ENCODE assay signal across 22 mouse cellular contexts in the genomic region with DNA sequence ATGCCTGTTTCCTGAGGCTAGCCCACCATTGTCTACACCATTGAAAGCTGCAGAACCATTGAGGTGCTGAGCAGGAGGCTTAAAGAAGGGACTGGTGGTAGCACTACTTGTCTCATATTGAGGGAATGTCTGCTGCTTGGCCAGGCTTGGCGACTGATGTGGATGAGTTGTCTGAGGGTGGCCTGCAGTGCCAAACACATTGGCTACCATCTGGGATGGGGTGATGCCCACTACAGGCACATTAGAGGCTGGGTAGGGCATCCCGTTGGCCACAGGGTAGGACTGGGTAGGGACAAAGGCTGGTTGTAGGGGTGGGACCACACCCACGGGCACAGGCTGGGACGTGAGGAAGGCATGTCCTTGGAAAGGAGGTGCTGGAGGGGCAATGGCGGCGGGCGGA. TPM values are rescaled to one million over a fixed set of nuclear protein-coding genes. Genes with fewer than 3 reads are reported as not detected.
"Had no signal": no experiment of that assay in that cellular context is flagged by ENCODE, and none has a peak within 500 bp of the region (broad histone marks: within the 10 kb centered on the region; RNA-seq: fewer than 3 reads in every experiment).

No protein-coding gene starts in this region.

- H3K4me2 ChIP-seq: intestine, embryonic 15.5 days; limb, embryonic 12.5 days; limb, embryonic 15.5 days; liver, embryonic 12.5 days; liver, embryonic 15.5 days; neural tube, embryonic 12.5 days; neural tube, embryonic 15.5 days; stomach, embryonic 15.5 days had no signal

- H3K27me3 ChIP-seq: intestine, embryonic 15.5 days; limb, embryonic 12.5 days; limb, embryonic 15.5 days; liver, embryonic 12.5 days; liver, embryonic 15.5 days; neural tube, embryonic 12.5 days; neural tube, embryonic 15.5 days; stomach, embryonic 15.5 days had no signal

- H3K27ac ChIP-seq: intestine, embryonic 15.5 days; left cerebral cortex, adult 2 months; limb, embryonic 12.5 days; limb, embryonic 15.5 days; liver, embryonic 12.5 days; liver, embryonic 15.5 days; neural tube, embryonic 12.5 days; neural tube, embryonic 15.5 days; stomach, embryonic 15.5 days had no signal

- H3K9ac ChIP-seq: intestine, embryonic 15.5 days; limb, embryonic 12.5 days; limb, embryonic 15.5 days; liver, embryonic 12.5 days; liver, embryonic 15.5 days; neural tube, embryonic 12.5 days; neural tube, embryonic 15.5 days; stomach, embryonic 15.5 days had no signal

- H3K4me1 ChIP-seq: intestine, embryonic 15.5 days; limb, embryonic 12.5 days; limb, embryonic 15.5 days; liver, embryonic 12.5 days; liver, embryonic 15.5 days; neural tube, embryonic 12.5 days; neural tube, embryonic 15.5 days; stomach, embryonic 15.5 days had no signal

- H3K9me3 ChIP-seq: intestine, embryonic 15.5 days; limb, embryonic 12.5 days; limb, embryonic 15.5 days; liver, embryonic 12.5 days; liver, embryonic 15.5 days; neural tube, embryonic 12.5 days; neural tube, embryonic 15.5 days; stomach, embryonic 15.5 days had no signal

- DNase-seq: layer of hippocampus, postnatal 36 days; left cerebral cortex, postnatal 4 days; lung, adult 2 months; lung, postnatal 14 days; lung, postnatal 4 days; midbrain, embryonic 14.5 days; right cerebral cortex, adult 18-20 months; right cerebral cortex, postnatal 14 days; right cerebral cortex, postnatal 4 days; thymus, adult 18-20 months; thymus, postnatal 36 days had no signal

- ATAC-seq: intestine, embryonic 15.5 days; liver, embryonic 12.5 days had no signal

- H3K4me3 ChIP-seq: intestine, embryonic 15.5 days; left cerebral cortex, adult 2 months; limb, embryonic 12.5 days; limb, embryonic 15.5 days; liver, embryonic 12.5 days; liver, embryonic 15.5 days; neural tube, embryonic 12.5 days; neural tube, embryonic 15.5 days; stomach, embryonic 15.5 days had no signal

RNA-seq across cellular contexts. Expression of gene Papln, which starts 32.2 kb away (rescaled TPM):
- total RNA-seq: megakaryocyte progenitor cell, adult 5-6 weeks; megakaryocyte-erythroid progenitor cell, adult 5-6 weeks had no signal
